Mouse (Mus musculus): Measurements from ENCODE around the gene Lcat. TPM values are rescaled to one million over a fixed set of nuclear protein-coding genes. Genes with fewer than 3 reads are reported as not detected.

Gene Lcat
- polyA plus RNA-seq, 1 experiment from 2014 or later, result 1.3 TPM

GRCm38 (mm10) chr8:105966692-105967311, 23.6 kb upstream of the Lcat start:
- in situ Hi-C loops (cut with MboI; ENCODE audit: low pct_unique_long_range_greater_than_20kb), result no loop called here

GRCm38 (mm10) chr8:105965905-105966341, 22.7 kb upstream of the Lcat start, which contains the start of gene Slc12a4:
Gene Slc12a4 (minus strand): TSS chr8:105966097.
- ChIA-PET CTCF (no interaction called here), POLR2A (interaction anchor here (0.6 kb wide), 1 partner anchor 27 kb away, joined by 4 read pairs; no protein-coding TSS in a partner anchor)
- H3K27me3 ChIP-seq, result no peaks in the 10 kb centered on the region
- TF ChIP-seq CTCF (IDR thresholded peaks at IDR 0.05), result no peak
- in situ Hi-C loops (cut with MboI; ENCODE audit: low pct_unique_long_range_greater_than_20kb), result no loop called here
- DNase-seq (ENCODE audit: low read depth, low spot score) (no peak), ATAC-seq (peak; percentile 61)

More at GRCm38 (mm10) chr8:105966692-105967311, 23.6 kb upstream of the Lcat start:
- H3K27me3 ChIP-seq, result no peaks in the 10 kb centered on the region
- CTCF ChIA-PET, result interaction anchor here (1.2 kb wide), 1 partner anchor 8 kb away, joined by 6 read pairs; no protein-coding TSS in a partner anchor
- no peak for TF ChIP-seq CTCF (IDR thresholded peaks at IDR 0.05)
- ATAC-seq (no peak), DNase-seq (ENCODE audit: low read depth, low spot score) (no peak)
- POLR2A ChIA-PET, result interaction anchor here (0.6 kb wide), 1 partner anchor 28 kb away, joined by 4 read pairs; no protein-coding TSS in a partner anchor

GRCm38 (mm10) chr8:105965266-105965904, 22.2 kb upstream of the Lcat start:
- DNase-seq (ENCODE audit: low read depth, low spot score), result no peak
- in situ Hi-C loops (cut with MboI; ENCODE audit: low pct_unique_long_range_greater_than_20kb), result no loop called here
- TF ChIP-seq CTCF (IDR thresholded peaks at IDR 0.05), result no peak
- ChIA-PET CTCF (no interaction called here), POLR2A (no interaction called here)
- ATAC-seq, result peak; percentile 52
- H3K27me3 ChIP-seq, result no peaks in the 10 kb centered on the region

GRCm38 (mm10) chr8:105964506-105965265, 21.5 kb upstream of the Lcat start:
- DNase-seq (ENCODE audit: low read depth, low spot score) (no peak), ATAC-seq (no peak)
- in situ Hi-C loops (cut with MboI; ENCODE audit: low pct_unique_long_range_greater_than_20kb), result no loop called here
- CTCF ChIA-PET, result interaction anchor here (0.6 to 0.8 kb wide), 2 partner anchors 26 to 177 kb away, joined by 3 read pairs; no protein-coding TSS in a partner anchor
- POLR2A ChIA-PET, result interaction anchor here (0.6 to 0.7 kb wide), 3 partner anchors 19 to 521 kb away, joined by 3 to 4 read pairs (median 3); no protein-coding TSS in a partner anchor
- no peak for TF ChIP-seq CTCF (IDR thresholded peaks at IDR 0.05)
- no peaks in the 10 kb centered on the region for H3K27me3 ChIP-seq

- POLR2A ChIA-PET, result no interaction called here
Observed at GRCm38 (mm10) chr8:105961536-105961935, 18.4 kb upstream of the Lcat start.

GRCm38 (mm10) chr8:105961101-105961500, 17.9 kb upstream of the Lcat start:
- no peak for ATAC-seq
- POLR2A ChIA-PET, result no interaction called here
- no peak for TF ChIP-seq CTCF (IDR thresholded peaks at IDR 0.05)

More at GRCm38 (mm10) chr8:105961536-105961935, 18.4 kb upstream of the Lcat start:
- TF ChIP-seq CTCF (IDR thresholded peaks at IDR 0.05), result no peak
- DNase-seq (ENCODE audit: low read depth, low spot score) (no peak), ATAC-seq (no peak)
- in situ Hi-C loops (cut with MboI; ENCODE audit: low pct_unique_long_range_greater_than_20kb), result no loop called here
- no peaks in the 10 kb centered on the region for H3K27me3 ChIP-seq
- CTCF ChIA-PET, result no interaction called here

GRCm38 (mm10) chr8:105959350-105959749, 16.2 kb upstream of the Lcat start:
- ChIA-PET POLR2A (interaction anchor here (0.7 kb wide), 1 partner anchor 20 kb away, joined by 3 read pairs; no protein-coding TSS in a partner anchor), CTCF (interaction anchor here (0.9 to 1.9 kb wide), 3 partner anchors 8 to 29 kb away, joined by 3 to 6 read pairs (median 6); partner anchors contain the start of gene Psmb10)
- ATAC-seq (no peak), DNase-seq (ENCODE audit: low read depth, low spot score) (no peak)
- in situ Hi-C loops (cut with MboI; ENCODE audit: low pct_unique_long_range_greater_than_20kb), result no loop called here
- no peaks in the 10 kb centered on the region for H3K27me3 ChIP-seq
- no peak for TF ChIP-seq CTCF (IDR thresholded peaks at IDR 0.05)

More at GRCm38 (mm10) chr8:105961101-105961500, 17.9 kb upstream of the Lcat start:
- CTCF ChIA-PET, result no interaction called here
- no peak for DNase-seq (ENCODE audit: low read depth, low spot score)
- in situ Hi-C loops (cut with MboI; ENCODE audit: low pct_unique_long_range_greater_than_20kb), result no loop called here
- no peaks in the 10 kb centered on the region for H3K27me3 ChIP-seq

- ATAC-seq, result peak; percentile 51
- in situ Hi-C loops (cut with MboI; ENCODE audit: low pct_unique_long_range_greater_than_20kb), result no loop called here
- ChIA-PET POLR2A (interaction anchor here (0.5 to 1.1 kb wide), 4 partner anchors 9 to 249 kb away, joined by 3 to 4 read pairs (median 3); no protein-coding TSS in a partner anchor), CTCF (interaction anchor here (1.0 to 1.9 kb wide), 3 partner anchors 9 to 243 kb away, joined by 3 to 6 read pairs (median 6); no protein-coding TSS in a partner anchor)
- no peak for DNase-seq (ENCODE audit: low read depth, low spot score)
- no peaks in the 10 kb centered on the region for H3K27me3 ChIP-seq
- no peak for TF ChIP-seq CTCF (IDR thresholded peaks at IDR 0.05)
Observed at GRCm38 (mm10) chr8:105957813-105958212, 14.6 kb upstream of the Lcat start.

GRCm38 (mm10) chr8:105956556-105956955, 13.4 kb upstream of the Lcat start:
- POLR2A ChIA-PET, result no interaction called here
- ATAC-seq, result no peak
- DNase-seq (ENCODE audit: low read depth, low spot score), result no peak
- no peaks in the 10 kb centered on the region for H3K27me3 ChIP-seq
- CTCF ChIA-PET, result interaction anchor here (1.2 kb wide), 1 partner anchor 27 kb away, joined by 4 read pairs; no protein-coding TSS in a partner anchor
- TF ChIP-seq CTCF (IDR thresholded peaks at IDR 0.05), result no peak
- in situ Hi-C loops (cut with MboI; ENCODE audit: low pct_unique_long_range_greater_than_20kb), result no loop called here

- ATAC-seq (no peak), DNase-seq (ENCODE audit: low read depth, low spot score) (no peak)
- POLR2A ChIA-PET, result no interaction called here
- CTCF ChIA-PET, result no interaction called here
- no peak for TF ChIP-seq CTCF (IDR thresholded peaks at IDR 0.05)
- in situ Hi-C loops (cut with MboI; ENCODE audit: low pct_unique_long_range_greater_than_20kb), result no loop called here
- no peaks in the 10 kb centered on the region for H3K27me3 ChIP-seq
Observed at GRCm38 (mm10) chr8:105951057-105951659, 8.0 kb upstream of the Lcat start.
